Mouse (Mus musculus): ENCODE measurements around the gene Sec24a. TPM values are rescaled to one million over a fixed set of nuclear protein-coding genes. Genes with fewer than 3 reads are reported as not detected.
"Not testable (repeated sequence)": the region's sequence is repeated elsewhere in the genome, so short reads cannot be mapped to it uniquely, and the experiment has no call there.

Sec24a gene
- total RNA-seq, 2 experiments from 2014 or later: 16.7 to 19.4 TPM

DNA sequence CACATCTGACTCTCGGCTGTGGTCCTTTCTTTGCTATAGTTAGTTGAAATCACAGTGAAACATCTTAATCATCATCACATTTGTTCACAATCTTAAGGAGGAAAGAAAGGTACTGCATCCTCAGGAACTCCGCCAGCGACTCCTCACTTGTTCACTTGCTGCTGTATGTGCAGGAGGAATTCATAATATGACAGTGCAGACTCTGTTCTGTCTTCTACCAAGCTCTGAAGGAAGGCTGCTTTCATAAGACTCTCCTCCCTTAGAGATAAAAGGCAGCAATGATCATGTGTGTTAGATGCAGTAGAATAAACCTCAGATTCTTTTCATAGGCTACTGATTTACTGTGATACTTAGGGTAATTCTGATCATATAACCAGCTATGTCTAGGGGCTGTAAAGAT, 68.5 kb downstream of the Sec24a start:
- DNase-seq (ENCODE audit: low spot score in 2 of 2): no peak
- intact Hi-C loops (cut with DNase I): no loop called here

GRCm38 (mm10) chr11:51690597-51690996, 72.8 kb downstream of the Sec24a start:
- intact Hi-C loops (cut with DNase I): not testable (repeated sequence)

DNA sequence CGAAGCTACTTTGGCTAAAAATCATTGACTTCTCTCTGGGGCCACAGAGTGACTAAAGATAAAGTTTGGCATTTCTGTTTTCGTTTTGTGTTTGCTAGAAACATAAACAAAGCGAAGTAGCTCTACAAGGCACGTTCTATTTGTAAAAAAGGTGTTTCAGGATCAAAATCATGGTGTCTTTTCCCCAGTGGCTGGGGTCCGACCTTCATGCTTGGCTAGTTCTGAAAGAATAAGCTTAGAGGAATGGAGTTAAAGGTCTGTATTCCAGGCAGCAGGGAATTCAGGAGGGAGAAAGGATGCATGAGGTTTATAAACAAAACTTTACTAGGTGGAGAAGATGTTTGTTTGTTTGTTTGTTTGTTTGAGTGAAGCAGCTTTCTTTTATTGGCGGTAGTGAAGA, 74.1 kb downstream of the Sec24a start:
- no peak for DNase-seq (ENCODE audit: low spot score in 2 of 2)
- intact Hi-C loops (cut with DNase I): loop anchor here (5.0 kb wide), 1 partner anchor 52 kb away; the partner anchor contains the start of gene Rmnd5b

More at GRCm38 (mm10) chr11:51690597-51690996, 72.8 kb downstream of the Sec24a start:
- DNase-seq (ENCODE audit: low spot score in 2 of 2): not testable (repeated sequence)

DNA sequence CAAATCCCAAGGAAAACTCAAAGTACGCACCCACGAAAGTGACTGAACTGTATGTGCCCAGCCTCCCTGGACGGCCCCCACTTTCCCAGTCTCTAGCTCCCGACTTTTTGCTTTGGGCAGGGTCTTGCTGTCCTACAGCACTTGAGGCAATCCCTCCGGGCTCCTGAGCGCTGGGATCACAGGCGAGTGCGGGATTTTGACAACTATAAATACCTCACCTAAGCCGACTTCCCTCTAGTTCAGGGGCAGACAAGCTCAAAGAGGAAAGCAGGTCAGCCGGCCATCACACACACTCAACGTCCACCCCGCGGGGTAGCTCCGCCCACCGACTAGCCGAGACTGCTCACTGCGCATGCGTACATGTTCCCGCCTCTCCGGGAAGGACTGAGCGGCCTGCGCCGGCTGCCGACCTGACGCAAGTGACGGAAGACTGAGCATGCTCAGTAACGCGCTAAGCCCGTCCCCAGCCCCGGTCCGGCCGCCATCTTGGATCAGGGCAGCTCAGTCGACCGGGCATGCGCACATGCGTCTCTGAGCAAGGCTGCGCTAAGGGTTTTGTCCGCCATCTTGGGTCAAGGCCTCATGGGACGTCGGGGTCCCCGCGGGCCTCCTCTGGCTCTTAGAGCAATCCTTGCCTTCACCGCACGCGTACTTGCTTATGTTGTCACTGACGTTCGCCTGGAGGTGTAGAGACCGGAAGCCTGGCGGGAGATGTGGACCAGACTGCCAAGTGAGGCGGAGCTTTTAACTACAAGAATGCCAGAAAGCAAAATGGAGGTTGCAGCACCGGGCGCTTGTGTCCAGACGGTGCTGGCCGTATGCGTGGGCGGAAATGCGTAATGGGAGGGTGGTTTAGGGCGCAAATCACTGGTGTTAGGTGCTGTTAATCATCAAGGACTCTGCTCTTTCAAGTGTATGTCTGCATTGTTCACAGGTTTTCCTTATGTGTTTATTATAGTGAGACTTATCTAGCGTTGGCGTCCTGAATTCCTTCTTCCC, 74.8 kb downstream of the Sec24a start, which contains the start of gene 0610009B22Rik:
0610009B22Rik (minus strand) TSS at position 545 of the 999 bp plus-strand sequence.
- intact Hi-C loops (cut with DNase I): loop anchor here (5.0 kb wide), 1 partner anchor 51 kb away; the partner anchor contains the start of gene Rmnd5b
- DNase-seq (ENCODE audit: low spot score in 2 of 2): peak; percentile 100

DNA sequence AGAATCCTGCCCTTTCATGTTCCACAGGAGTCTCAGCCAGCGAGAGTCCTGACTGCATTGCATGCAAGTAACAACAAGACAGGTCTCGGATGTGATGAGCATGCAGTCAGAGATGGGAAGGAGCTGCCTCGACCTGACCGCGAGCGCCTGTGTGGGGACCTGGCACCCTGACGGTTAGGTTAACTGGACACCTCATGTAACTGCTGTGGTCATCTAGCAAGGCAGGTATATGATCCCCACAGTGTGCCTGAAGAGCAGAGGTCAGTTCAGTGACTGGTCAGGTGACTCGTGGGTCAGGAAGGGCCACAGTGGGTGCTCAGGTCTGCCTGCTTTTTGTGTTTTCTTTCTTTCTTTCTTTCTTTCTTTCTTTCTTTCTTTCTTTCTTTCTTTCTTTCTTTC, 81.5 kb downstream of the Sec24a start:
- DNase-seq (ENCODE audit: low spot score in 2 of 2): no peak
- intact Hi-C loops (cut with DNase I): loop anchor here (1.0 kb wide), 1 partner anchor 65 kb away; no protein-coding TSS in a partner anchor

DNA sequence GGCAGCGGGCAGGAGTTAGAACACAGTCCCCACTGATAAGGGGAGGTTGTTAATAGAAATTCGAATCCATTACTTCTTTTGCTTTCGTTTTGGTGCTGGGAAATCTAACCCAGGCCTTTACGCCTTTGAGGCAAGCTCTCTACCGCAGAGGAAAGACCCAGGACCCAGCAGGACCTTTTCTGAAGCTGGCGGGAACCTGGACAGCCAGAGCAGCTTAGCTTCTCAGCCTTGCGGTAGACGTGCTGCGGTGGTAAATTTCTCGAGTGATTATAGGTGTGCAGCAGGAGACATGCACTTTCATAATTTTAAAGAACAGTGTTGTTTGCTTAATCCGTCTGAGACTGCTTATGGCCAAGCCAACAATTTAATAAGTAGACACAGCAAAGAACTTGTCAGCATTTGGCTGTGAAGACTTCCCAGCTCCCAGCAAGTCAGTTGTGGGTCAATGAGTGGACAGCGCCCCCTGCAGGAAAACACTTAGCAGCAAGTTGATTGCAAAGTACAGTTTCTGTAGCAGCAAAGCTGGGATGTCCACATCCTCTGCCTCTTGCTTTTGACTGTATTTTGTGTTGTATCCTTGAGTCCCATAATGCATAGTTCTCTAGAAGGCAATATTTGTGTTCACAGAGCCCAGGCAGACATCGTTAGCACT, 82.0 kb downstream of the Sec24a start:
- peak; percentile 76 to 85 for DNase-seq (ENCODE audit: low spot score in 2 of 2)
- intact Hi-C loops (cut with DNase I): loop anchor here (1.0 kb wide), 1 partner anchor 64 kb away; no protein-coding TSS in a partner anchor

DNA sequence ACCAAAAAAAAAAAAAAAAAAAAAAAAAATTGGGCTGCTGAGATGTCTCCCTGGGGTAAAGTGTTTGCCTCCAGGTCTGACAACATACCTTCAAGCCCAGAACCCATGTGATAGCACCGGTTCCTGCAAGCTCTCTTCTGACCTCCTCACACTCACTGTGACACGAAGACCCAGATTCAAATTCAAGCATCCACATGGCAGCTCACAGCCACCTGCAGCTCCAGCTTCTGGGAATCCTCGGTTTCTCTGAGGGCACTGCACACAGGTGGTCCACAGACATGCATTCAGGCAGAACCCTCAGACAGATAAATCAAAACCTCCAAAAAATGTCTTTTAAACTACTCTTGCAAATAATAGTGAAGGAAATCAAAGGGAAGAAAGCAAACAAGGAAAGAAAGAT, 84.0 kb downstream of the Sec24a start:
- DNase-seq (ENCODE audit: low spot score in 2 of 2): no peak
- intact Hi-C loops (cut with DNase I): no loop called here

DNA sequence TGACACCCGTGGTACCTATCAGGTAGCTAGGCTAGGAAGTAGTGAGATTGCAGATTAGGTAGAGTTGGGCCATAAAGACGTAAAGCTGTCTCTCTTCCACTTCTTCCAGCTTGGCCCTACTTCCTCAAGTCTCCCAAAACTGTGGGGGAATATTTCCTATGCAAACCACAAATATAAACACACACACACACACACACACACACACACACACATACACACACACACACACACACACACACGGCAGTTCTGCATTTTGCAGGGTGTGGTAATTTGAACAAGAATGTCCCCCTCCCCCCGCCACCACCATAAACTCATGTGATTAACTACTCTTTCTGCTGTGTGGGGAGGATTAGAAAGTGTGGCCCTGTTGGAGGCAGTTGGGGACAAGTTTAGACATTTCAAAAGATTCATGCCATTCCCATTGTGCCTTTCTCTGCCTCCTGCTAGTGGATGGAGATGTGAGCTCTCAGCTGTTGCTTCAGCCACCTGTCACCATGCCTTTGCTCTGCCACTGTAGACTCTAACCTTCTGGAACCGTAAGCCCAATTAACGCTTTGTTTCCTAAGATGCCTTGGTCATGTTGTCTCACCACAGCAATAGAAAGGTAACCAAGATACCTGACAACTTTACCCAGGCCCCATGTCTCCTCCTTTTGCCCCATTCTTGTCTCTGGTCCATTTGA, 85.6 kb downstream of the Sec24a start:
- intact Hi-C loops (cut with DNase I): no loop called here
- no peak for DNase-seq (ENCODE audit: low spot score in 2 of 2)

DNA sequence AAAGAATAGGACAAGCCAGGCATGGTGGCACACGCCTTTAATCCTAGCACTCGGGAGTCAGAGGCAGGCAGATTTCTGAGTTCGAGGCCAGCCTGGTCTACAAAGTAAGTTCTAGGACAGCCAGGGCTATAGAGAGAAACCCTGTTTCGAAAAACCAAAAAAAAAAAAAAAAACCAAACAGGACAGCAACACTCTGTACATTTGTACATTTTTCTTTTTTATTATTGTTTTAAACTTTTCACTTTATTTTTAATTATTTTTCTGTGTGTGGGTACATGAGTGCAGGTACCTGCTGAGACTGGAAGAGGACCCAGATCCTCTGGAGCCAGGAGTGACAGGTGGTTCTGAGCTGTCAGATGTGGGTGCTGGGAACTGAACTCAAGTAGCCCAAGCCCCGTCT, 88.0 kb downstream of the Sec24a start:
- DNase-seq (ENCODE audit: low spot score in 2 of 2): no peak
- intact Hi-C loops (cut with DNase I): no loop called here

GRCm38 (mm10) chr11:51673291-51673690, 90.1 kb downstream of the Sec24a start:
- intact Hi-C loops (cut with DNase I): no loop called here
- no peak for DNase-seq (ENCODE audit: low spot score in 2 of 2)

GRCm38 (mm10) chr11:51671376-51671775, 92.1 kb downstream of the Sec24a start:
- intact Hi-C loops (cut with DNase I): no loop called here

GRCm38 (mm10) chr11:51670846-51671245, 92.6 kb downstream of the Sec24a start:
- no peak for DNase-seq (ENCODE audit: low spot score in 2 of 2)
- intact Hi-C loops (cut with DNase I): no loop called here

More at GRCm38 (mm10) chr11:51671376-51671775, 92.1 kb downstream of the Sec24a start:
- DNase-seq (ENCODE audit: low spot score in 2 of 2): no peak

- DNase-seq (ENCODE audit: low spot score in 2 of 2); intact Hi-C loops (cut with DNase I): not testable (repeated sequence)
Observed at GRCm38 (mm10) chr11:51664747-51665146, 98.7 kb downstream of the Sec24a start.

DNA sequence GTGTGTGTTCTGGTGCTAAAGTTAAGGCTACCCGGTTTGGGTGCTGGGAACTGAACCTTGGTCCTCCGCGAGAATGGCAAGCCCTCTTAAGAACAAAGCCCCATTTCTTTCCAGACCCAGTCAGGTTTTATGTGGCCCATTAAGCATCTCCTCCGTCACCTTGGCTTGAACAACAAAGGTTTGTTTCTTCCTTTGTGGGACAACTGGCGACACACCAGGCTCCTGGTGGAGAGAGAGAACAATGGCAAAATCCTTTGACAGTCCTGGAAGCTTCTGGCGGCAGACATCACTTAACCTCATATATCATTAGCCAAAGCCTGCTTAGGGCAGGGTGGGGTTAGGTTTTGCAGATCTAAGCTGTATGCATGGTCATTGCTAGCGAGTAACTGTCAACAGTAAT, 100.8 kb downstream of the Sec24a start:
- DNase-seq (ENCODE audit: low spot score in 2 of 2): no peak
- intact Hi-C loops (cut with DNase I): no loop called here

DNA sequence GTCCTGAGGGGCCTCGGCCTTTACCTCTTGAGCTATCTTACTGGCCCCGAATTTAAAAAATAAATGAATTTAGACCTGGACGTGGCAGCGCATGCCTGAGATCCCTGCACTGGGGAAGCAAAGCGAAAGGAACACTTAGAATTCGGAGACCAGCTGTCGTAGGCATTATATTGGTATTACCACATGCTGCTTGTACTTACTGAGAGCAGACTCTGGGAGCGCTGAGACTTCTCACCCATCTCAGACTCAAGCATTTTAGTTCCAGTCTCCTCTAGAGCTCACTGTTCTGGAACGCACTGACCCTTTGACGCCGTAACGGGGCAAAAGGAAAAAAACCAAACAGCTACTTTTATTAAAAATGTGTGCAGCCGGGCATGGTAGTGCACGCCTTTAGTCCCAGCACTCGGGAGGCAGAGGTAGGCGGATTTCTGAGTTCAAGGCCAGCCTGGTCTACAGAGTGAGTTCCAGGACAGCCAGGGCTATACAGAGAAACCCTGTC, 101.5 kb downstream of the Sec24a start:
- intact Hi-C loops (cut with DNase I): no loop called here
- DNase-seq (ENCODE audit: low spot score in 2 of 2): no peak

GRCm38 (mm10) chr11:51658705-51659104, 104.7 kb downstream of the Sec24a start:
- peak in 1 of 2 experiments; percentile 15 for DNase-seq (ENCODE audit: low spot score in 2 of 2)
- intact Hi-C loops (cut with DNase I): no loop called here

GRCm38 (mm10) chr11:51658291-51658690, 105.1 kb downstream of the Sec24a start:
- DNase-seq (ENCODE audit: low spot score in 2 of 2): no peak
- intact Hi-C loops (cut with DNase I): no loop called here

- intact Hi-C loops (cut with DNase I): no loop called here
- DNase-seq (ENCODE audit: low spot score in 2 of 2): no peak
Observed at GRCm38 (mm10) chr11:51656798-51657521, 106.5 kb downstream of the Sec24a start.

- intact Hi-C loops (cut with DNase I): no loop called here
- DNase-seq (ENCODE audit: low spot score in 2 of 2): no peak
Observed at GRCm38 (mm10) chr11:51654891-51655290, 108.5 kb downstream of the Sec24a start.

Measured in left cerebral cortex, postnatal 36 days (tissue).